Mouse (Mus musculus): ENCODE measurements around the gene Timp2.

DNA sequence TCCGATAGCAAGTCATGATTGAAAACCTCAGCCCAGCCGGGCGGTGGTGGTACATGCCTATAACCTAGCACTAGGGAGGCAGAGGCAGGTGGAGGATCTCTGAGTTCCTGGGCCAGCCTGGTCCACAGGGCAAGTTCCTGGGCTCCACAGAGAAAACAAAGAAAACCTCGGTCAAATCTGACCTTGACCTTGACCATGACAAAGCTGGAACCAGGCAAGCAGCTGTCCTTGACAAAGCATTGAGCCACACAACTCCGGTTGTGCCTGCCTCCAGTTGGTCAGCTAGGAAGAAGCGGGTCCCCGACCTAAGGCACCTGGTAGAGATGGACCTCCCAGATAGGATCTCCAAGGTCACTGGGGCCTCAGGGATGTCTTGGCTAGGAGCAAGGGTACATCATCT, 99.2 kb downstream of the Timp2 start:
- no peak for TF ChIP-seq POLR2A (IDR thresholded peaks at IDR 0.05; ENCODE audit: extremely low read depth, insufficient read depth, low read length)
- no peak for TF ChIP-seq CTCF (IDR thresholded peaks at IDR 0.05; ENCODE audit: extremely low read depth, insufficient read depth, low read length)
